Mouse (Mus musculus) bone marrow macrophage, adult 2 months (primary cell): ENCODE measurements at regions not wholly inside any gene's neighbourhood (a gene's known extent, or its start where the extent isn't known, plus 50 kb on each side); places are given as distances from the start of the nearest gene placed in this dataset.

Source experiments
- H3K27ac ChIP-seq: 2 replicates; pipeline ENCODE4 v1.5.1; 2012; ENCODE audit warnings: low read depth, low read length; ENCODE audit not compliant: insufficient read depth
- H3K4me1 ChIP-seq: 2 replicates; pipeline ENCODE4 v1.6.1; 2012; ENCODE audit warnings: low read length; ENCODE audit not compliant: control insufficient read depth, insufficient read depth
- H3K4me3 ChIP-seq: 2 replicates; pipeline ENCODE4 v1.5.1; 2012; ENCODE audit warnings: mild to moderate bottlenecking, low read length, moderate library complexity; ENCODE audit not compliant: insufficient read depth
- CTCF ChIP-seq: IDR thresholded peaks from 2 replicates; pipeline ENCODE4 v1.5.1; 2012; ENCODE audit warnings: low read depth, mild to moderate bottlenecking, low read length, moderate library complexity
- POLR2A ChIP-seq: IDR thresholded peaks from 2 replicates; pipeline ENCODE4 v1.6.1; 2012; ENCODE audit warnings: mild to moderate bottlenecking, low read depth, low read length, borderline replicate concordance

DNA sequence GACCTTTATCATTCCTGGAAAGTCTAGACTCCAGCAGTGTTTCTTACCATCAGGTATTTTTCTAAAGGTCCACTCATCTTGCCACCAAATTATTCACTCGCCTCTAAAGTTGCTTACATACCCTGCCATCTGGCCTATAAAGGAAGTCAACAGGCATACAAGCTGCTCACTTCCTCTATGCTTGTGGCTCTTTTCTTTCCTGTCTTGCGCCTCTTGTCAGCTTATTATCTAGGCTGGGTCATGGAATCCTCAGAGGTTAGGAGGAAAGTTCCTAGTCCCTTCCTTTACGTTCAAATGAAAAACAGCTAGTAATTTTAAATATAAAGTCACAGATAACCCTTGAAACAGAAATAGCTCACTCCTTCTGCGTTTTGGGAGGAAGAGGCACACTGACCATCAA, 97.9 kb downstream of the Lipi start:
- Histone ChIP-seq H3K4me3 (no peak overlapping the region), H3K27ac (no peak overlapping the region), H3K4me1 (no peaks in the 10 kb centered on the region)
- TF ChIP-seq CTCF (no peak), POLR2A (no peak)

DNA sequence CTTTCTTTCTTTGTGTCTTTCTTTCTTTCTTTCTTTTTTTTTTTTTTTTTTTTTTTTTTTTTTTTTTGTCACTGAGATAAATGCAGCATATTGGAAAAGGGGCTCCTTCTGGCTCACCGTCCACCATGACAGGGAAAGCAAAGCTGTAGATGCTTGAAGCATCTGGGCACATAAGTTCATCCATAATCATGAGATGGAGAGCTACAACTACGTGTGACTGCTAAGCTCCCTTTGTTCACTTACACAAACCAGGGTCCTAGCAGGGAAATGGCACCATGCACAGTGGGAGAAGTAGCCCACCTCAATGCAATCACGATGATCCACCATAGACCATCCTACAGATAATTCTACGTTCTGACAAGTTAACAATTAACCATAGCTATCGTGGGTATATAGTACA, 102.0 kb downstream of the Lipi start:
- no peak overlapping the region for H3K27ac ChIP-seq
- H3K4me1 ChIP-seq: no peaks in the 10 kb centered on the region
- TF ChIP-seq CTCF (no peak), POLR2A (no peak)
- H3K4me3 ChIP-seq: no peak overlapping the region

DNA sequence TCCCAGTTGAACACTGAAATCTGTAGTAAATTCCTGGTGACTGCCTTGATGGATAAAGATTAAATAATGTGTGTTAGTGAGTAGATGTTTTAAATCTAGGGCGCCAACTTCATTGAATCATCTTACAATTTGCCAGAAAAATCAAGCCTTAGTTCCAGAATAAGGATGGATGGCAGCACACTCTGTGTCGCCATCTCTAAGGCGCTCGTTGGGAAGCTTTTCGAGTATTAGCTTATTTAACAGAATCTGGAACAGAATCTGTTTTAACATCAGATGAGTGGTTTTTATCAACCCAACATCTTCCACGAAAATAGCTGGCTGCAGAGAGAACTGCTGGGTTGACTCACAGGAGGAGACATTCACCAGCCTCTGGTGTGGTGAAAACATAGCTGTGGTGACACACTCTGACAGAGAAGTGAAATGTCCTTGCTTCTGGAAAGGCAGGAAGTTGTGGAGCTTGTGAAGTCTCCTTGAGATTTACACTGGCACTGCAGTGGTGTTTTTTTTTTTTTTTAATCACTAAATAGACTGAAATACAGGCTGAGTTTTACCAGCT, 120.4 kb downstream of the Lipi start:
- Histone ChIP-seq H3K4me1 (no peaks in the 10 kb centered on the region), H3K27ac (no peak overlapping the region), H3K4me3 (no peak overlapping the region)
- no peak for TF ChIP-seq POLR2A
- TF ChIP-seq CTCF: no peak

DNA sequence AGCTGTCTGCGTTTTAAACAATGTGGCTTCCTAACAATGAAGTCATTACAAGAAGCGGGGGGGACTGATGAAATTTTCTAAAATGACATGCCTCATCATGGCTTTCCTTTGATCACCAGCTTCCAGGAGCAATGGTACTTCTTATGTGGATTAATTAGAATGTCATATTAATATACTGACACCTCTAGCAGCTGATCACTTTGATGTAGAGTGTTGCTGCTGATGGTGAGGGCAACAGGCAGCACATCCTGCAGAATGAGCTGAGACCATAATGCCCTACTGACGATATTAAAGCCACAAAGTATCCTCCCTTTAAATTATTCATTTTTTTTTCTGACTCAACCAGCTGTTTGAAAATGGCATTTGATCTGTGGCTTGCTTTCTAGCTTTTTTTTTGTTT, 123.7 kb downstream of the Lipi start:
- Histone ChIP-seq H3K27ac (no peak overlapping the region), H3K4me1 (no peaks in the 10 kb centered on the region), H3K4me3 (no peak overlapping the region)
- TF ChIP-seq POLR2A: no peak
- no peak for TF ChIP-seq CTCF

DNA sequence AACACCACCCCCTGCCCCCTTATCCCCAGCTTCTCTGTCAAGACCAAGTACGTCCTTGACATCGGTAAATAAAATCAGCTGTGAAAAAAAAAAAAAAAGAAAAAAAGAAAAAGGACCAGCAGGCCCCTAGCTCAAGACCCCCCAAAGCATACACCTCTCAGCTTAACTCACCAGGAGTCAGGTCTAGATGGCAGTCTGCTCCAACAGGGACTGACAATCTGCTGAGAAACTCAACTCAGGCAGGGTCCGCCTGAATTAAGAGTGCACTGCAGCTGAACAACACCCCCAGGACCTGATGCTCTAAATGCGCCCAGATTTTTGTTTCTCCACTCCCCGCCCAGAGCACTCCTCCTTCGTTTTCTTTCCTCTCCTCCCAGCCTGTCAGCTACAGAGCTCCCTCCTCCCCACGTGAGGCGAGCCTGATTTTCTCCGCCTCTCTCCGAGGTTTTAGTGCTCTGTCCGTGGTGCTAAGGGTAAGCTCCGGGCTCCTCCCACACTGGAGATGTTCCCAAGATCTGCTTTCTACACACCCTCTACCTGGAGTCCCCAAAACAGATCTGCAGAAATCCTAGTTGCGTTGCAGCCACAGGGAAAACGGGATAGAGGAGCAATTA, 138.9 kb downstream of the Lipi start:
- H3K27ac ChIP-seq: no peak overlapping the region
- no peaks in the 10 kb centered on the region for H3K4me1 ChIP-seq
- no peak overlapping the region for H3K4me3 ChIP-seq
- TF ChIP-seq POLR2A (no peak), CTCF (no peak)

DNA sequence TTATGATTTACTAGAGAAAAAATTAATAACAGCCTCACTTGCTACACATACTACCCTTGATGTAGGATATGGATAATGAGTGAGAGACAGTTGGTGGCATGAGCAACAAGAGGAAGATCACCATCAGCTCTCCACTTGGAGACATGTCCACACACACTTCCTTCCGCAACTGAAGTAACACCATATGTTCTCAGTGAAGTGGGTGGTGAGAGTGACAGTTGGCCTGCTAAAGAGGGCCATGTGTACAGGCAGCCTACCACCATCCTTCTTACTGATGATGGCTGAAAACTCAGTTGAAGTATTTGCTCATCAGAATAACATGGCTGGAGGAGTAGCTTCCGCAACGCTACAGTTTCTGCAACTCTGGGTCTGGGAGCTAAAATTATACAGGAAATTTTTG, 146.6 kb downstream of the Lipi start:
- TF ChIP-seq CTCF: no peak
- TF ChIP-seq POLR2A: no peak
- no peak overlapping the region for H3K27ac ChIP-seq

DNA sequence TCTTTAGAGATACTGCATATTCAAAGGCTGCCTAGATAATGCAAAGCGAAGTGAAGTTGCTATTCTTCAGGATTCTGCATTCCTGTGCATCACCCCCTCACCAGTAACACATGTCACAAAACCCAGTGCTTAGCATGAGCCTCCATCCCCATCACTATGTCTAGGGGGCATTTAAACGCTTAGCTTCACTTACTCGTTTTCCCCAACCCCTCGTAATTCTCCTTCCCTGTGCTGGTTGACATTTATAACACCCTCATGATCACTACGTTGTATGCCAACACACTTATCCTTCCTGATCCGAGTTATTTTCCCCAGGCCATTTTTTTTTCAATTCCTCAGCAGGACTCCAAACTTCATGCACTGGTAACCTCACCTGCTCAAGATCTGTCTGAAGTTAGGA, 152.6 kb downstream of the Lipi start:
- Histone ChIP-seq H3K4me3 (no peak overlapping the region), H3K27ac (no peak overlapping the region), H3K4me1 (no peaks in the 10 kb centered on the region)
- no peak for TF ChIP-seq CTCF
- no peak for TF ChIP-seq POLR2A

More for the DNA sequence above, 146.6 kb downstream of the Lipi start:
- no peaks in the 10 kb centered on the region for H3K4me1 ChIP-seq
- H3K4me3 ChIP-seq: no peak overlapping the region

DNA sequence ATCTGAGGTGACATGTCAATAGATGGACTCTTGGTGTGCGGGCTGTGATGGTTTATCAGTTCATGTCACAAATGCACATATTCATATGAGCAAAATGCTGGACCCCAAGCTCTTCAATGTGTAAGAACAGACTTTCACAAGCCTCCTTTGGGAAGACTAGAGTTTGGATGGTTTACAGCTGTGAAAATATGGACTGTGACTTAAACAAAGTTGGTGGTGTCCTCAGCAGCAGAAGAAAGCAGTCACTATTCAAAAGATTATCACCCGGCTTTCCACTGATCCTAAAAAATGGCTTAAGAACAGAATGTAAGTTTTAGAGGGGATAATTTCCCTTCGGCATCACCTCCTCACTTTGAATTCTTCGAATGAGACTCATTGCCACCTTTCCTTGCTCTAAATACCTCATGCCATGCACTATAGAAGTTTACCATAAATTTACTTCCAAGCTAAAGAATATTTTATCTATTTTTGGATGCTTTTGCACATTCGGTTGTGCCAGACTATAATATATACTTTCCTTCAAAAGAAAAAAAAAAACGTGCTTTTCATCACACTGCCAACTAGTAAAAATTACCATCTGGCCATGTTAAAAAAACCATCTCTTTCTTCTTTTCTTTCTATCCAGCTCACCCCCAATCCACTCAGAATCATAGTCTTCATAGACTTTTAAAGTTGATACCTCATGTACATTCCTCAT, 201.2 kb downstream of the Lipi start:
- TF ChIP-seq POLR2A (no peak), CTCF (no peak)
- no peak overlapping the region for H3K27ac ChIP-seq

DNA sequence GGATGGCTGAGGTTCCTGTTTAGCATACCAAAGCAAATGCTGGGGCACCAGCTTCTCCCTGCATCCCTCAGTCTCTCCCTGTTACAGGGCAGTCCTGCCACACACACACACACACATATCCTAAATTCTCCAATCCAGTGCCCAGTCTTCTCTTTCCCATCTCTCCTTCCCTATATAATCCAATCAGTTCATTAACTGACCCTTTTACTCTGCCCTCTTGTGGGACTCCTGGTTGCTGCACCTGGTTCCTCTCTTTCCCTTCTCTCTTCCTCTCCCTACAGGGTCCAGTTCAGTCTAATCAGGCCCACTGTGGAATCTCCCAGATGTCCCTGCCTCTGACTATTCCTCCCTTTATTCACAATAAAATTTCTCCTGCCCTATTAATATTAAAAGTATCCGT, 204.7 kb downstream of the Lipi start:
- H3K4me3 ChIP-seq: no peak overlapping the region
- H3K27ac ChIP-seq: no peak overlapping the region
- TF ChIP-seq CTCF: no peak
- no peak for TF ChIP-seq POLR2A
- no peaks in the 10 kb centered on the region for H3K4me1 ChIP-seq

More for the DNA sequence above, 201.2 kb downstream of the Lipi start:
- Histone ChIP-seq H3K4me1 (no peaks in the 10 kb centered on the region), H3K4me3 (no peak overlapping the region)

DNA sequence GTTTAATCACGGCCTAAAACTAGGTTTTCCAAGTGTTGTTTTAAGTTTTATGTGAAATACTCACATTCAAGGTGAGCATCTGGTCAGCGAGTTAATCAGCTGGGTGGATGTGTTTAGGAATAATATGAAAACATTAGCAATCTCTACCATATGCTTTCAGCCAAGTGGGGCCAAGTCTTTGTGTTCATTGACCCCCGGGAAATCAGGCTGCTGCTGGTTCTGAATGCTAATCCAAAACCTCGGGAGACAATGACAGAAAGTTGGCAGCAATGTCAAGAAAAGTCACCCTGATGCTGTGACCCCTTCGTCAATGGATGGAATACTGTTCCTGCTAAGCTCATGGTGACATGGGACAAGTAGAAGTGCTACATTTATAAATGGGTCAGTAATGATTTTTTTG, 216.2 kb downstream of the Lipi start:
- Histone ChIP-seq H3K4me3 (no peak overlapping the region), H3K4me1 (no peaks in the 10 kb centered on the region), H3K27ac (no peak overlapping the region)
- TF ChIP-seq POLR2A (no peak), CTCF (no peak)
